Mouse (Mus musculus): ENCODE measurements around the gene Tpbg.
"Not testable (repeated sequence)": the region's sequence is repeated elsewhere in the genome, so short reads cannot be mapped to it uniquely, and the experiment has no call there.

The Tpbg gene

GRCm38 (mm10) chr9:85842351-85843011 is at the start of gene Tpbg:
Tpbg (plus strand) TSS chr9:85842380.
- DNase-seq (ENCODE audit: low spot score in 2 of 2): no peak

GRCm38 (mm10) chr9:85801986-85802385 is 40.2 kb upstream of the Tpbg start:
- not testable (repeated sequence) for DNase-seq (ENCODE audit: low spot score in 2 of 2)

GRCm38 (mm10) chr9:85802563-85802962 is 39.6 kb upstream of the Tpbg start:
- DNase-seq (ENCODE audit: low spot score in 2 of 2): no peak

- no peak for DNase-seq (ENCODE audit: low spot score in 2 of 2)
These were observed 35.8 kb upstream of the Tpbg start for GRCm38 (mm10) chr9:85806411-85806810.

GRCm38 (mm10) chr9:85809246-85809645 is 32.9 kb upstream of the Tpbg start:
- no peak for DNase-seq (ENCODE audit: low spot score in 2 of 2)

GRCm38 (mm10) chr9:85820829-85821228 is 21.4 kb upstream of the Tpbg start:
- DNase-seq (ENCODE audit: low spot score in 2 of 2): no peak

GRCm38 (mm10) chr9:85835521-85836425 is 6.4 kb upstream of the Tpbg start:
- DNase-seq (ENCODE audit: low spot score in 2 of 2): no peak

GRCm38 (mm10) chr9:85839626-85840025 is 2.6 kb upstream of the Tpbg start:
- DNase-seq (ENCODE audit: low spot score in 2 of 2): no peak

- DNase-seq (ENCODE audit: low spot score in 2 of 2): peak in 1 of 2 experiments; percentile 39
These were observed 289 bp upstream of the Tpbg start for GRCm38 (mm10) chr9:85841891-85842290.

- DNase-seq (ENCODE audit: low spot score in 2 of 2): no peak
These were observed 1.1 kb downstream of the Tpbg start for GRCm38 (mm10) chr9:85843031-85843890.

GRCm38 (mm10) chr9:85843891-85844646 is 1.9 kb downstream of the Tpbg start:
- DNase-seq (ENCODE audit: low spot score in 2 of 2): no peak

- no peak for DNase-seq (ENCODE audit: low spot score in 2 of 2)
These were observed 2.4 kb downstream of the Tpbg start for GRCm38 (mm10) chr9:85844647-85844983.

GRCm38 (mm10) chr9:85846186-85846585 is 4.0 kb downstream of the Tpbg start:
- no peak for DNase-seq (ENCODE audit: low spot score in 2 of 2)

GRCm38 (mm10) chr9:85854780-85855179 is 12.6 kb downstream of the Tpbg start:
- DNase-seq (ENCODE audit: low spot score in 2 of 2): no peak

GRCm38 (mm10) chr9:85856511-85856910 is 14.3 kb downstream of the Tpbg start:
- DNase-seq (ENCODE audit: low spot score in 2 of 2): no peak

GRCm38 (mm10) chr9:85861065-85861464 is 18.9 kb downstream of the Tpbg start:
- no peak for DNase-seq (ENCODE audit: low spot score in 2 of 2)

- DNase-seq (ENCODE audit: low spot score in 2 of 2): no peak
These were observed 20.4 kb downstream of the Tpbg start for GRCm38 (mm10) chr9:85862562-85862961.

- no peak for DNase-seq (ENCODE audit: low spot score in 2 of 2)
These were observed 30.7 kb downstream of the Tpbg start for GRCm38 (mm10) chr9:85872908-85873307.

GRCm38 (mm10) chr9:85893681-85894080 is 51.5 kb downstream of the Tpbg start:
- DNase-seq (ENCODE audit: low spot score in 2 of 2): peak in 1 of 2 experiments; percentile 6
